Mouse (Mus musculus): Measurements from ENCODE around the gene Erc2.

Gene Erc2

GRCm38 (mm10) chr14:27973701-27974100, 351.5 kb downstream of the Erc2 start:
- no peak for DNase-seq

- DNase-seq: no peak
These were observed 353.4 kb downstream of the Erc2 start for GRCm38 (mm10) chr14:27975661-27976060.

GRCm38 (mm10) chr14:27984758-27985157, 362.5 kb downstream of the Erc2 start:
- no peak for DNase-seq

GRCm38 (mm10) chr14:27985201-27985600, 363.0 kb downstream of the Erc2 start:
- DNase-seq: no peak

GRCm38 (mm10) chr14:27987422-27987821, 365.2 kb downstream of the Erc2 start:
- DNase-seq: no peak

GRCm38 (mm10) chr14:27998551-27998950, 376.3 kb downstream of the Erc2 start:
- DNase-seq: no peak

- DNase-seq: peak; percentile 15
These were observed 381.8 kb downstream of the Erc2 start for GRCm38 (mm10) chr14:28004023-28004422.

GRCm38 (mm10) chr14:28010536-28011280, 388.5 kb downstream of the Erc2 start:
- DNase-seq: no peak

GRCm38 (mm10) chr14:28023199-28023598, 401.0 kb downstream of the Erc2 start:
- no peak for DNase-seq

- peak; percentile 41 for DNase-seq
These were observed 408.6 kb downstream of the Erc2 start for GRCm38 (mm10) chr14:28030870-28031269.

GRCm38 (mm10) chr14:28035013-28035412, 412.8 kb downstream of the Erc2 start:
- DNase-seq: no peak

- no peak for DNase-seq
These were observed 420.9 kb downstream of the Erc2 start for GRCm38 (mm10) chr14:28043095-28043494.

GRCm38 (mm10) chr14:28051646-28052045, 429.4 kb downstream of the Erc2 start:
- no peak for DNase-seq

GRCm38 (mm10) chr14:28057159-28057884, 435.1 kb downstream of the Erc2 start:
- no peak for DNase-seq

GRCm38 (mm10) chr14:28057885-28058860, 435.9 kb downstream of the Erc2 start:
- peak; percentile 69 for DNase-seq

- no peak for DNase-seq
These were observed 438.7 kb downstream of the Erc2 start for GRCm38 (mm10) chr14:28060891-28061290.

- no peak for DNase-seq
These were observed 439.6 kb downstream of the Erc2 start for GRCm38 (mm10) chr14:28061649-28062375.

GRCm38 (mm10) chr14:28068021-28068420, 445.8 kb downstream of the Erc2 start:
- peak; percentile 17 for DNase-seq

GRCm38 (mm10) chr14:28069826-28070225, 447.6 kb downstream of the Erc2 start:
- DNase-seq: no peak

GRCm38 (mm10) chr14:28072561-28072960, 450.3 kb downstream of the Erc2 start:
- DNase-seq: no peak

- peak; percentile 79 for DNase-seq
These were observed 467.6 kb downstream of the Erc2 start for GRCm38 (mm10) chr14:28089636-28090443.
